Mouse (Mus musculus) ES-E14 (cell line): ENCODE results near the gene Ogdhl. TPM values are rescaled to one million over a fixed set of nuclear protein-coding genes. Genes with fewer than 3 reads are reported as not detected.

Experiments used
- DNase-seq: peaks from one replicate; pipeline ENCODE4 v3.0.0-alpha.2; 2013; ENCODE audit warnings: low read depth, low spot score
- H3K27ac ChIP-seq: 2 replicates; pipeline ENCODE4 v1.5.1; 2012; ENCODE audit warnings: low read depth, mild to moderate bottlenecking, low read length, moderate library complexity, mixed read lengths; ENCODE audit not compliant: poor library complexity, insufficient read depth, severe bottlenecking
- H3K36me3 ChIP-seq: 2 replicates; pipeline ENCODE4 v1.6.1; 2012; ENCODE audit warnings: mild to moderate bottlenecking, low read length, moderate library complexity, mixed read lengths; ENCODE audit not compliant: control insufficient read depth, poor library complexity, insufficient read depth, severe bottlenecking
- H3K4me1 ChIP-seq, 2 experiments: fragments of 150-350 bp in 1 of 2; sonication (generic) in 1 of 2; 2 replicates each; pipeline ENCODE4 v1.6.1; 2012; ENCODE audit warnings: low read length in 2 of 2, mild to moderate bottlenecking in 1 of 2, mixed read lengths in 1 of 2; ENCODE audit not compliant: control insufficient read depth in 2 of 2, insufficient read depth in 2 of 2, poor library complexity in 1 of 2
- H3K4me3 ChIP-seq, 2 experiments: fragments of 150-350 bp in 1 of 2; sonication (generic) in 1 of 2; 2 replicates each; pipeline ENCODE4 v1.5.1; 2012; ENCODE audit warnings: low read length in 2 of 2, low read depth in 1 of 2, mild to moderate bottlenecking in 1 of 2, mixed read lengths in 1 of 2; ENCODE audit not compliant: insufficient read depth in 1 of 2, poor library complexity in 1 of 2, severe bottlenecking in 1 of 2
- H3K9ac ChIP-seq: 2 replicates; pipeline ENCODE4 v1.6.1; 2012; ENCODE audit warnings: low read depth, mild to moderate bottlenecking, low read length, mixed read lengths; ENCODE audit not compliant: poor library complexity, insufficient read depth, severe bottlenecking
- H3K9me3 ChIP-seq: fragments of 150-350 bp; sonication (generic); 2 replicates; pipeline ENCODE4 v1.6.1; 2012; ENCODE audit warnings: low read depth, mild to moderate bottlenecking, low read length; ENCODE audit not compliant: control insufficient read depth, insufficient read depth
- CHD2 ChIP-seq: IDR thresholded peaks from 2 replicates; pipeline ENCODE4 v1.6.1; 2014; ENCODE audit warnings: mild to moderate bottlenecking, low read depth, low read length, inconsistent platforms
- HCFC1 ChIP-seq: IDR thresholded peaks from 2 replicates; pipeline ENCODE4 v1.6.1; 2012; ENCODE audit warnings: low read length, inconsistent platforms, borderline replicate concordance; ENCODE audit not compliant: insufficient read depth
- MAFK ChIP-seq: IDR thresholded peaks from 2 replicates; pipeline ENCODE4 v1.6.1; 2014; ENCODE audit warnings: mild to moderate bottlenecking, low read depth, low read length, inconsistent platforms; ENCODE audit not compliant: insufficient read depth
- ZC3H11A ChIP-seq: IDR thresholded peaks from 2 replicates; pipeline ENCODE4 v1.6.1; 2012; ENCODE audit warnings: low read depth, mild to moderate bottlenecking, inconsistent platforms, low read length, borderline replicate concordance
- ZNF384 ChIP-seq: IDR thresholded peaks from 2 replicates; pipeline ENCODE4 v1.6.1; 2012; ENCODE audit warnings: low read depth, low read length, inconsistent platforms
- in situ Hi-C, 2 experiments: fragments of 600-800 bp; cut with MboI; formaldehyde crosslinking; loops; one replicate each; pipeline ENCODE4 v1.15.1; 2025; ENCODE audit warnings: low sequenced_read_pairs in 2 of 2, inconsistent platforms in 1 of 2; ENCODE audit not compliant: unreplicated experiment in 2 of 2
- total RNA-seq: library from RNA; depleted of rRNA; stranded (reverse); fragments of 300-350 nt; gene quantifications from 2 replicates; pipeline ENCODE4 v1.2.3, GENCODE M21; 2012

Ogdhl gene
- total RNA-seq, 1 experiment = 46.6 TPM

DNA sequence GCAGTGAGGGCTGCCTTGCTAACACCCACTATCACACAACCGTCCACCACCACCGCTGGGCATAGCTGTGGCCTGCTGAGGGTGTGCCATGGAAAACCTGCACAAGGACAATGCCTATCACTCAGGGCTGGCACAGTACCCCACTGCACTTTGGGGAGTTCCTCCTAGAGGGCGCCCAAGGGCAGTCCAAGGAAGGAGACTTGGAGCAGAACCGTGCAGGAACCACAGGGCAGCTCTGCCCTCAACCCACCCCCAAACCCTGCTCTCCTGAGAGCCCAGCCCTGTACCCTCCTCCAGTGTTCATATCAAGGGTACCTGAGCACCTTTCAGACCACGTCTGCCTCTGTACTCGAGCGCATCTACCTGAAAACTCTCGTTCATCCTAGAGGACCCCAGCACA lies 11.9 kb upstream of the Ogdhl start:
- in situ Hi-C loops = no loop called here

DNA sequence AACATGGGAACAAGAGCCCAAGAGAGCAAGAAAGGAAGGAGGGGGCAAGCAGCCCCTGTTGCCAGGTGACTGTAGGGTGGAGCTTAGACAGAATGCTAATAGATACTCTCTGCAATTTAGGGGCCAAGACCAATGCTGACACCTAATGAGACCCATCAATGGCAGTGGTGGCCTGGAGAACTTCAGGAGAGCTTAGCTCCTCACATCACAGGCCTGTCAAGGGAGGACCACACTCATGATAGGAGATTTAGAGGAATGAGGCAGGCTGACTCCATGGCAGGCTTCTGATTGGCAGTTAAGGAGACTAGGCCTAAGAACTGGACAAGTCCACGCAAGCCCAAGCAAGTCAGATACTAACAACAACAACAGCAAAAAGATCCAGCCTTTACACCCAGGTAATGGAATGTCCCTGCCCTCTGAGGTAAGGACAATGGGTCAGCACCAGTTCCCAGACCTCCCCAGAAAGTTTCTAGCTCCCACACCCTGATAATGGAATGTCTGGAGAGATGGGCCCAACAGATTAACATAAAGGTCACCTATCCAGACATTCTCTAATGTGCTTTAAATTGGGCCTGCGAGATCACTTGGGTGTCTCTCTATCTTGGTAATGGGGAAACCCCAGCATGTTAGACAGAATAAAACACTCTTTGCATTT lies 10.3 kb upstream of the Ogdhl start:
- H3K36me3 ChIP-seq = no peaks in the 10 kb centered on the region
- no peak overlapping the region for H3K27ac ChIP-seq
- H3K4me3 ChIP-seq = no peak overlapping the region
- H3K9ac ChIP-seq = no peak overlapping the region
- no peak for TF ChIP-seq ZC3H11A
- TF ChIP-seq MAFK = no peak
- TF ChIP-seq HCFC1 = no peak
- TF ChIP-seq CHD2 = no peak
- TF ChIP-seq ZNF384 = no peak
- no peak for DNase-seq
- H3K4me1 ChIP-seq = peaks cover 3 to 6% of the 10 kb centered on the region in 2 experiments; a peak in 3 of 4 replicates
- no peaks in the 10 kb centered on the region for H3K9me3 ChIP-seq
- in situ Hi-C loops = no loop called here

More for the DNA sequence above, 11.9 kb upstream of the Ogdhl start:
- TF ChIP-seq ZC3H11A = 0 out of 2 replicates have a peak, but pooled peaks have one; percentile 11
- no peak for TF ChIP-seq MAFK
- H3K4me3 ChIP-seq = no peak overlapping the region
- peaks cover 3 to 6% of the 10 kb centered on the region in 2 experiments; a peak in 3 of 4 replicates for H3K4me1 ChIP-seq
- no peaks in the 10 kb centered on the region for H3K9me3 ChIP-seq
- no peak overlapping the region for H3K27ac ChIP-seq
- H3K36me3 ChIP-seq = no peaks in the 10 kb centered on the region
- DNase-seq = no peak
- H3K9ac ChIP-seq = no peak overlapping the region

DNA sequence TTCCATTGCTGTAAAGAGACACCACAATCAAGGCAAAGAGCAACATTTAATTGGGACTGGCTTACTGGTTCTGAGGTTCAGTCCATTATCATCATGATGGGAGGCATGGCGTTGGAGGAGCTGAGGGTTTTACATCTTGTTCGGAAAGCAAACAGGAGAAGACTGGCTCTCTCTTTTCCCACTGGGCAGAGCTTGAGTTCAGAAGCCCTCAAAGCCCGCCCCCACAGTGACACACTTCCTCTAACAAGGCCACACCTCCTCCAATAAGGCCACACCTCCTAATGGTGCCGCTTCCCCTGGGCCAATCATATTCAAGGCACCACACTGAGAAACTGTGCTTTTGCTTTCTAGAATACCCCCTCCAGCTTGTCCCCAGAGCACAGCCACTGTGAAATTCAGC lies 4.0 kb upstream of the Ogdhl start:
- peak overlapping the region; percentile 73 to 96 for H3K4me3 ChIP-seq
- in situ Hi-C loops = no loop called here
- no peaks in the 10 kb centered on the region for H3K36me3 ChIP-seq
- peak; percentile 90 for DNase-seq
- H3K4me1 ChIP-seq = peaks cover 3 to 8% of the 10 kb centered on the region in 2 experiments; a peak in 3 of 4 replicates
- TF ChIP-seq CHD2 (no peak), ZC3H11A (no peak), HCFC1 (no peak), ZNF384 (no peak), MAFK (no peak)
- H3K9me3 ChIP-seq = no peaks in the 10 kb centered on the region
- H3K27ac ChIP-seq = no peak overlapping the region
- H3K9ac ChIP-seq = peak overlapping the region; percentile 62

DNA sequence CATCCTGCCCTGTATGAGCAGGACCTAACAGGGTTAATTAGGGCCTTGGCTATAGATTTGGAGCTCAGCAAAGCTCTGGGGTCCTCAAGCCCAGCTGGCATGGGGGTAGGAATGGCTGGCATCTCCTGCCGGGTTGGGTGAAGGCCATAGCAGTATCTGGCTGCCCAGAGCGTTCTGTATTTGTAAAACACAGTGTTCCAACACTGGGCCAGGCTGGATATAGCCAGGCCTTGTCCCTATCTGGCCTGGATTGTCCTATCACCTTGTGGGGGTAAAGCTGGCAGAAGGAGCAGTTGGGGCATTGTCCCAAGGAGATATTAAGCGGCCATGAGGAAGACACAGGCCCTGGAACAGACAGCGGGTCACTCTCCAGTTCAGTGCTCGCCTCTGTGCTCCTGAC lies 1.4 kb downstream of the Ogdhl start:
- no peak overlapping the region; the same call in 1 of the 2 replicates for H3K27ac ChIP-seq

DNA sequence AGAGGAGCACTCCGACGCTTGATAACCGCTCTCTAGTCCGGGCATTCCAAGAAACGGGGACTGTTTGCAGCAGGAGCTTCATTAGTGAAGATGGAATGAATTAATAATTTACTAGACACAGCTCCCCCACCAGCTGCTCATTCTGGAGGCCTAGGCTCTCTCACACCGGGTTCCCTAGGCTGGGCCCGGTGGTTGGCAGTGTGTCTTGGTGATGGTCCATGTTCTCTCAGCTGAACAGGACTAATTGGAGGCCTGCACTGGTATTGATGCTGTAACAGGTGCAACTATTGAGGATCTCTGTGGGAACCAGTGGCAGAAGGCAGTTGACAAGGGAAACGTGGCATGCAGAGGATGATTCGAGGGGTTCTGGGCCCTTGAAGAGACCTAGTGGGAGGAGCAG lies 5.5 kb downstream of the Ogdhl start:
- Histone ChIP-seq H3K36me3 (peaks cover 25% of the 10 kb centered on the region; the same call in 1 of the 2 replicates), H3K9ac (no peak overlapping the region), H3K4me1 (peaks cover 0 to 6% of the 10 kb centered on the region in 2 experiments; a peak in 2 of 4 replicates), H3K27ac (no peak overlapping the region), H3K4me3 (no peak overlapping the region), H3K9me3 (no peaks in the 10 kb centered on the region)
- DNase-seq = no peak
- in situ Hi-C loops = no loop called here
- TF ChIP-seq ZC3H11A = no peak
- no peak for TF ChIP-seq HCFC1
- no peak for TF ChIP-seq CHD2
- TF ChIP-seq ZNF384 = no peak
- TF ChIP-seq MAFK = no peak

More for the DNA sequence above, 1.4 kb downstream of the Ogdhl start:
- Histone ChIP-seq H3K36me3 (peaks cover 21% of the 10 kb centered on the region; the same call in 1 of the 2 replicates), H3K4me3 (0 out of 4 replicates have a peak overlapping the region, but pooled peaks of 1 of the 2 experiments have one; percentile 80), H3K9ac (no peak overlapping the region), H3K9me3 (no peaks in the 10 kb centered on the region), H3K4me1 (peaks cover 0 to 10% of the 10 kb centered on the region in 2 experiments; a peak in 2 of 4 replicates)
- TF ChIP-seq CHD2 (no peak), ZC3H11A (no peak), MAFK (no peak)
- DNase-seq = no peak
- in situ Hi-C loops = no loop called here
